1 mouse cellular context compared by ENCODE assay signal in the genomic region with DNA sequence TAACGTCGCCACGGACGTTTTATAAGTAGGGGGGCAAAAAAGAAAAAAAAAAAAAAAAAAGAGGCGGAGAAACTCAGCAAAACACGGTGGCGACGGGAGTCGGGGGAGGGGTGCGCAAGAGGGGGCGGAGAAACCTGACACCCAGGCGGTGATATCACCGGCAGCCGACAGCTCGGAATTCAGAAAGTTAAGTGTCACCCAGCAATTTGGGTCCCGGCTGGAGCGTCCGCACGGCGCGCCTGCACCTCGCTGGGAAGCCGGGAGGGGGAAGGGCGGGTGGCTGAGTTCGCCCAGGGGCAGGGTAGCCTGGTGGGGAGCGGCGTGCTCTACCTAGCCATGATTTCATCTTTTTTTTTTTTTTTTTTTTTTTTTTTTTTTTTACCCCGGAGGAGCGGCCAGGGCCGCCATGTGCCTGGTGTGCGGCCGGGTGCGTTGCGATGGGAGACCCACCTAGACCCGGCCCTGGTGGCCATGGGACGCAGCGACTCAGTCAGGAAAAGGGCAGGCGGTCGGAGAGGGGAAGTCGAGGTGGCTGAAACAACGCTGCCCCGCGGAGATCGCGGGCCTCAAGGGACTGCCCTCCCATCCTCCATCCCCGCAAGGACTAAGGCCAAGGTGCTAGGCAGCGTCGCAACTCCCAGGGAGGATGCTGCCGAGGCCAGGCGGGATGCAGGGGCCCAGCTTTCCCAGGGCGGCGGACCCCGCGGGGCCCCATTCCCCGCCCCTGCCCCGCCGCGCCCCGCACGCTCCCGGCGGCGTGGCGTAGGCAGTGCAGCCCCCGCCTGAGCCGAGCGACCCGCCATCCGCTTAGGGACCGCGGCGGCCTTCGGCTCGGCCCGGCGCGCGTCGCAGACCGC.
TF ChIP-seq lines count a peak whose summit lies in the region.

No protein-coding gene starts in this region.

TF ChIP-seq in CH12.LX, 34 proteins besides CTCF, POLR2A, EP300 and RAD21 (continued from another document):
- TF ChIP-seq SMC3 (IDR thresholded peaks at IDR 0.05; ENCODE audit: low read depth, low read length) (no peak), MAFK (IDR thresholded peaks at IDR 0.05; ENCODE audit: insufficient replicate concordance, low read length) (no peak), ZMIZ1 (IDR thresholded peaks at IDR 0.05; ENCODE audit: low read depth, low read length) (peak; percentile 90; the same call in 1 of the 2 replicates), CHD1 (IDR thresholded peaks at IDR 0.05; ENCODE audit: low read depth, low read length) (0 out of 2 replicates have a peak, but pooled peaks have one; percentile 13), MXI1 (IDR thresholded peaks at IDR 0.05; ENCODE audit: low read depth, low read length) (peak; percentile 53; the same call in 1 of the 2 replicates), UBTF (IDR thresholded peaks at IDR 0.05; ENCODE audit: low read depth, low read length) (no peak), TBP (conservative IDR thresholded peaks at IDR 0.05; ENCODE audit: low read depth, low read length) (peak; percentile 76), PAX5 (IDR thresholded peaks at IDR 0.05; ENCODE audit: low read length) (no peak), NRF1 (IDR thresholded peaks at IDR 0.05; ENCODE audit: low read depth, low read length) (peak; percentile 52), ZKSCAN1 (IDR thresholded peaks at IDR 0.05; ENCODE audit: borderline replicate concordance, low read depth, low read length) (no peak), JUND (conservative IDR thresholded peaks at IDR 0.05; ENCODE audit: low read depth, low read length) (no peak), E2F4 (IDR thresholded peaks at IDR 0.05; ENCODE audit: insufficient replicate concordance, low read depth, low read length) (no peak), GABPA (IDR thresholded peaks at IDR 0.05; ENCODE audit: insufficient replicate concordance, low read depth, low read length) (no peak), USF1 (IDR thresholded peaks at IDR 0.05; ENCODE audit: low read depth, low read length) (no peak)
